Mouse (Mus musculus) cortical plate, adult 2 months (tissue): ENCODE results near the gene Fbn1.

Source experiments
- CTCF ChIP-seq: fragments of 200-500 bp; IDR thresholded peaks from 2 replicates; pipeline ENCODE4 v1.5.1; 2011; ENCODE audit warnings: mild to moderate bottlenecking, control low read depth, low read length; ENCODE audit not compliant: insufficient read depth; ENCODE audit errors: extremely low read depth
- POLR2A ChIP-seq: fragments of 200-500 bp; IDR thresholded peaks from 2 replicates; pipeline ENCODE4 v1.6.1; 2011; ENCODE audit warnings: mild to moderate bottlenecking, low read length, control low read depth; ENCODE audit not compliant: insufficient read depth; ENCODE audit errors: extremely low read depth

DNA sequence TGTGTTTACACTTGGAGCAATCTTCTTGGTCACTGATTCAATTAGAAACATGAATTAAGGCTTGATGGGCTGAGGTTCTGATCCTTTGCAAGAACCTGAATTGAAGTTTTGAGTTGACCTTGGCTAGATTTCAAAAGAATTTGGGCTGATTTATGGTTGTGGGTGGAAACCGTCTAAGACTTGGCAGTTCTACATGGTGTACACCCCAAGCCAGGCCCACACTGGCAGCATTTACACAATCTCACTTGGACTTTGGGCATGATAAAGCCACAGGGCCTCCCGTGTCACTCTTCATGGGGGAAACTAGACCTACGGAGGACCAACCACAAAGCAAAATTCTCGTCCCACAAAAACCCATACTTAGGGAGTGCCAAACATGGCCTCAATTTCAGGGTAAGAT, 146.1 kb downstream of the Fbn1 start:
- TF ChIP-seq POLR2A (no peak), CTCF (no peak)
